Mouse (Mus musculus): ENCODE data around the gene Larp1.

DNA sequence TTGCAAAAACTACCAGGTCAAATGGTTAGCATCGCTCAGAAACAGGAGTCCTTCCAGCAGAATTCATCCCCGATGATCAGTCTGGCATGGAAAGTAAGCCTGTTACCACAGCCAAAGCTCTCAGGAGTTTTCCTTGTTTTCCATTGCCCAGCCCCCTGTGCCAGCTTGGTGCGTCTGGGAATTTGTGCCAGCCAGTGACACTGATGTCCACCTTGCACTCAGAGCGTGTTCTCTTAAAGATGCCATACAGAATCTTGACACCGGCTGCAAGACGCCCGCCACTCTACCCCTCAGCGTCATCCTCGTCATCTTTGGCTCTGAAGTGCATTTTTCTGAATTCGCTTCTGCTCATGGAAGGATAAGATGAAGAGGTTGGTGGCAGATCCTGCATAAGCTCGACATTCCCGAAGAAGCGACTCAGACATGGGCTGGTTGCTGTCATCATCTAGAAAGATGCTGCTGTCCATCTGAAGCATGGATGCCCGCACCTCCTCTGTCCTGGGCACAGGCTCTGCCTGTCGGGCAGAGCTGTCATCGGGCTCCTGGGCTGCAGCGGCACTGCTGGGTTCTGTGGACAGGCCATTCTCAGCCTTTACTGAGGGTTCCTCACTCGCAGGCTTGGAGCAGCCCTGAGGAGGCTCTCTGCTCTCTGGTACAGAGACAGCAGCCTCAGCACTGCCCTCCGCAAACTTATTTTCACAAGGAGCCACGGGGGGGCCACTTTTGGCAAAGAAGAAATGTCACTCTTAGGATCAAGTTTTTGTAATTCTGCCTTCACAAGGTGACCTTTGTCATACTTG is 88.2 kb downstream of the Larp1 start:
- TF ChIP-seq CTCF (IDR thresholded peaks at IDR 0.05; ENCODE audit: low read depth) (no peak), EP300 (IDR thresholded peaks at IDR 0.05; ENCODE audit: low read depth) (no peak)

Measured in liver, postnatal 0 days (tissue).